Mouse (Mus musculus) midbrain, embryonic 11.5 days (tissue): ENCODE data around the gene Gm853. TPM values are rescaled to one million over a fixed set of nuclear protein-coding genes. Genes with fewer than 3 reads are reported as not detected.

Experiments
- ATAC-seq: fragments of 200-750 bp; cut with Nextera tagmentation; 2 replicates; pipeline ENCODE4 v1.8.0; 2017; ENCODE audit warnings: moderate TSS enrichment, moderate library complexity; ENCODE audit not compliant: low FRiP score
- DNase-seq: peaks from one replicate; pipeline ENCODE4 v3.0.0; 2015; ENCODE audit warnings: low spot score; ENCODE audit errors: missing footprints
- H3K27ac ChIP-seq: fragments of 300-500 bp; sonication (generic); 2 replicates; pipeline ENCODE4 v1.5.1; 2014; ENCODE audit warnings: low read depth, low read length
- H3K27me3 ChIP-seq: fragments of 300-500 bp; sonication (generic); 2 replicates; pipeline ENCODE4 v1.6.1; 2014; ENCODE audit warnings: mild to moderate bottlenecking, low read length, moderate library complexity, mixed read lengths; ENCODE audit not compliant: control insufficient read depth, insufficient read depth
- H3K36me3 ChIP-seq: fragments of 300-500 bp; sonication (generic); 2 replicates; pipeline ENCODE4 v1.6.1; 2014; ENCODE audit warnings: mild to moderate bottlenecking, low read length, moderate library complexity, mixed read lengths; ENCODE audit not compliant: control insufficient read depth, insufficient read depth
- H3K4me1 ChIP-seq: fragments of 300-500 bp; sonication (generic); 2 replicates; pipeline ENCODE4 v1.6.1; 2014; ENCODE audit warnings: low read length; ENCODE audit not compliant: control insufficient read depth, insufficient read depth
- H3K4me2 ChIP-seq: fragments of 300-500 bp; sonication (generic); 2 replicates; pipeline ENCODE4 v1.6.1; 2014; ENCODE audit warnings: mild to moderate bottlenecking, moderate library complexity
- H3K4me3 ChIP-seq: fragments of 300-500 bp; sonication (generic); 2 replicates; pipeline ENCODE4 v1.5.1; 2014; ENCODE audit warnings: low read depth, low read length
- H3K9ac ChIP-seq: fragments of 300-500 bp; sonication (generic); 2 replicates; pipeline ENCODE4 v1.6.1; 2014; ENCODE audit warnings: low read length
- H3K9me3 ChIP-seq: fragments of 300-500 bp; sonication (generic); 2 replicates; pipeline ENCODE4 v1.6.1; 2016; ENCODE audit warnings: low read length; ENCODE audit not compliant: control insufficient read depth
- WGBS: fragments of 180-500 bp; shearing (Covaris S2); extraction: QIAGEN DNeasy Blood & Tissue Kit; methylation state at CpG from one replicate; pipeline ENCODE4 v1.1.7; 2014; 5-methylcytosine and 5-hydroxymethylcytosine counted together
- polyA plus RNA-seq: library from polyadenylated mRNA; unstranded; fragments of >200 nt; fragmentation: Nextera tagmentation; extraction: Ambion mirVana; gene quantifications from 2 replicates; pipeline ENCODE4 v1.2.1, GENCODE M21; 2014

The Gm853 gene
- polyA plus RNA-seq, 1 experiment from 2014 or later = not detected

GRCm38 (mm10) chr4:130167321-130167720, 54.9 kb downstream of the Gm853 start:
- H3K4me2 ChIP-seq = peak overlapping the region; percentile 3; the same call in 1 of the 2 replicates
- H3K27ac ChIP-seq = no peak overlapping the region
- H3K9ac ChIP-seq = no peak overlapping the region
- 55% methylated on average over 22 of the region's 22 CpGs for WGBS
- H3K9me3 ChIP-seq = no peaks in the 10 kb centered on the region
- DNase-seq = no peak
- peaks cover 11% of the 10 kb centered on the region for H3K27me3 ChIP-seq
- H3K4me3 ChIP-seq = no peak overlapping the region
- peaks cover 6% of the 10 kb centered on the region; the same call in 1 of the 2 replicates for H3K4me1 ChIP-seq
- ATAC-seq = no peak
- H3K36me3 ChIP-seq = no peaks in the 10 kb centered on the region

GRCm38 (mm10) chr4:130166592-130166991, 55.6 kb downstream of the Gm853 start:
- H3K9ac ChIP-seq = no peak overlapping the region
- H3K27ac ChIP-seq = no peak overlapping the region
- no peaks in the 10 kb centered on the region for H3K9me3 ChIP-seq
- 76% methylated on average over 8 of the region's 8 CpGs for WGBS
- no peaks in the 10 kb centered on the region for H3K36me3 ChIP-seq
- H3K27me3 ChIP-seq = peaks cover 12% of the 10 kb centered on the region
- H3K4me3 ChIP-seq = no peak overlapping the region
- ATAC-seq (no peak), DNase-seq (no peak)
- no peak overlapping the region for H3K4me2 ChIP-seq
- H3K4me1 ChIP-seq = peaks cover 6% of the 10 kb centered on the region; the same call in 1 of the 2 replicates

GRCm38 (mm10) chr4:130166061-130166460, 56.1 kb downstream of the Gm853 start:
- 81% methylated on average over 17 of the region's 18 CpGs for WGBS
- Histone ChIP-seq H3K27ac (no peak overlapping the region), H3K27me3 (peaks cover 15% of the 10 kb centered on the region)

GRCm38 (mm10) chr4:130164121-130164520, 58.1 kb downstream of the Gm853 start:
- H3K36me3 ChIP-seq = no peaks in the 10 kb centered on the region
- H3K9me3 ChIP-seq = no peaks in the 10 kb centered on the region
- DNase-seq (no peak), ATAC-seq (no peak)
- H3K27me3 ChIP-seq = peaks cover 15% of the 10 kb centered on the region
- H3K4me1 ChIP-seq = peaks cover 6% of the 10 kb centered on the region; the same call in 1 of the 2 replicates
- 75% methylated on average over 6 of the region's 6 CpGs for WGBS
- no peak overlapping the region for H3K27ac ChIP-seq
- no peak overlapping the region for H3K4me2 ChIP-seq
- no peak overlapping the region for H3K9ac ChIP-seq
- no peak overlapping the region for H3K4me3 ChIP-seq

More at GRCm38 (mm10) chr4:130166061-130166460, 56.1 kb downstream of the Gm853 start:
- Histone ChIP-seq H3K9ac (no peak overlapping the region), H3K36me3 (no peaks in the 10 kb centered on the region), H3K4me3 (no peak overlapping the region), H3K4me2 (no peak overlapping the region), H3K4me1 (peaks cover 6% of the 10 kb centered on the region; the same call in 1 of the 2 replicates), H3K9me3 (no peaks in the 10 kb centered on the region)
- ATAC-seq = no peak
- no peak for DNase-seq

GRCm38 (mm10) chr4:130163391-130163861, 58.8 kb downstream of the Gm853 start:
- peak overlapping the region; percentile 17 for H3K4me2 ChIP-seq
- ATAC-seq = no peak
- H3K4me3 ChIP-seq = no peak overlapping the region
- peaks cover 15% of the 10 kb centered on the region for H3K27me3 ChIP-seq
- DNase-seq = peak; percentile 91
- WGBS = 8% methylated on average over 20 of the region's 20 CpGs
- H3K36me3 ChIP-seq = no peaks in the 10 kb centered on the region
- H3K9ac ChIP-seq = peak overlapping the region; percentile 35
- H3K4me1 ChIP-seq = peaks cover 6% of the 10 kb centered on the region; the same call in 1 of the 2 replicates
- H3K9me3 ChIP-seq = no peaks in the 10 kb centered on the region
- H3K27ac ChIP-seq = no peak overlapping the region

- Histone ChIP-seq H3K4me2 (no peak overlapping the region), H3K9me3 (no peaks in the 10 kb centered on the region), H3K27ac (no peak overlapping the region), H3K27me3 (peaks cover 15% of the 10 kb centered on the region), H3K4me3 (no peak overlapping the region), H3K4me1 (peaks cover 6% of the 10 kb centered on the region; the same call in 1 of the 2 replicates), H3K9ac (no peak overlapping the region), H3K36me3 (no peaks in the 10 kb centered on the region)
- ATAC-seq = no peak
- DNase-seq = no peak
- 20% methylated on average over 4 of the region's 4 CpGs for WGBS
Measured at GRCm38 (mm10) chr4:130161349-130161748, 60.9 kb downstream of the Gm853 start.

Other genes starting within 250 kb of the Gm853 start
- 2.3 and 3.0 TPM in 2 replicates for gene Adgrb2, start 237.5 kb downstream of the Gm853 start, polyA plus RNA-seq
- 5.8 and 6.9 TPM in 2 replicates for gene Col16a1, start 174.6 kb downstream of the Gm853 start, polyA plus RNA-seq
- 71.6 and 72.3 TPM in 2 replicates for gene Pef1, start 119.8 kb downstream of the Gm853 start, polyA plus RNA-seq
- gene Hcrtr1, start 83.0 kb downstream of the Gm853 start, polyA plus RNA-seq = 0.14 and 0.18 TPM in 2 replicates
- 5.1 and 6.1 TPM in 2 replicates for gene Tinagl1, start 47.3 kb downstream of the Gm853 start, polyA plus RNA-seq
- gene Serinc2, start 56.8 kb upstream of the Gm853 start, polyA plus RNA-seq = 44.0 and 50.9 TPM in 2 replicates
- 16.7 and 18.6 TPM in 2 replicates for gene Fabp3, start 86.2 kb upstream of the Gm853 start, polyA plus RNA-seq
- gene Gm10570, start 86.3 kb upstream of the Gm853 start, polyA plus RNA-seq = not detected in 2 replicates
- gene Zcchc17, start 137.5 kb upstream of the Gm853 start, polyA plus RNA-seq = 81.2 and 84.7 TPM in 2 replicates
- gene Snrnp40, start 137.7 kb upstream of the Gm853 start, polyA plus RNA-seq = 220 and 223 TPM in 2 replicates